Mouse (Mus musculus) cortical plate, adult 2 months (tissue): ENCODE data around the gene Gimd1.

ENCODE experiments used
- CTCF ChIP-seq: fragments of 200-500 bp; IDR thresholded peaks from 2 replicates; pipeline ENCODE4 v1.5.1; 2011; ENCODE audit warnings: mild to moderate bottlenecking, control low read depth, low read length; ENCODE audit not compliant: insufficient read depth; ENCODE audit errors: extremely low read depth
- POLR2A ChIP-seq: fragments of 200-500 bp; IDR thresholded peaks from 2 replicates; pipeline ENCODE4 v1.6.1; 2011; ENCODE audit warnings: mild to moderate bottlenecking, low read length, control low read depth; ENCODE audit not compliant: insufficient read depth; ENCODE audit errors: extremely low read depth

DNA sequence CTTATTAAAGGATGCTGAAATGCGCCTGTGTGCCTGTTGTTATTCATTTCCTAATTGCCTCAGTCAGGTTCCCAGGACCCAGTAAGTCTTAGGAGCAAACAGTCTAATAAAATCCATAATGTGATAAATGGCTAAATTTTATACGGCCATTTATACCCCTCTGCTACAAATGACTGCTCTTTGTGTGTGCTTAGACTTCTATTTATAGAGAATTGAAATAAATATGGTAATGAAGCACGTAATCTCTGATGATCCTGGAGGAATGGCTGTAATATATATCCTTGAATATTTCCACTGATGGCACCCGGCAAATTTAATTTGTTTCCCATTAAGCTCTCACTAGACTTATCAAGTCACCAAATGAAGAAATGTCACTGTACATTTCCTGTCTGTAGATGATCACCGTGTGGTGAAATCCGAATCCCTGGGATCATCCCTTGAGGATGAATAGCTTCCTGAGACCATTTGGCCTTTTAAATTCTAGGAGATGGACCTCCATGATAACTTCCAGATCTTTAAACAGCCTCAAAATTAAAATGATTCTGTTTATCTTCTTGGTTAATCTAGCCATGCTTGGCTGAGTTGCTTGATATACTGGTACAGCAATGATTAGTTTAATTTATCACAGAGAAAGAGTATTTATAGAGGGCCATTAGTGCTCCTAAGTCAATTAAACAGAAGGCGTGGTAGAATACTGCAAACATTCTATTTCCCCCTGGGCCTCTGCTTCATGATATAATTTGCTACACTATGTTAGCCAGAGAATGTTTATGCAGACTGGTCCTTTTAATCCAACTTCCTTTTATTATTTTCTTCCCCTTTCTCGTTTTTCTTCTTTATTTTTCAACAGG lies 44.3 kb upstream of the Gimd1 start:
- no peak for TF ChIP-seq CTCF
- no peak for TF ChIP-seq POLR2A
